Mouse (Mus musculus) G1E-ER4 (cell line): ENCODE measurements around the gene Slco4c1. TPM values are rescaled to one million over a fixed set of nuclear protein-coding genes. Genes with fewer than 3 reads are reported as not detected.

Source experiments
- GATA1 ChIP-seq: IDR thresholded peaks from one replicate; pipeline ENCODE4 v1.8.0; 2012; ENCODE audit warnings: low read length, inconsistent platforms
- polyA plus RNA-seq: library from polyadenylated mRNA; stranded (reverse); fragments of >175 nt; gene quantifications from 2 replicates; pipeline ENCODE4 v1.2.3, GENCODE M21; 2012

Slco4c1 gene
- polyA plus RNA-seq, 1 experiment = not detected

DNA sequence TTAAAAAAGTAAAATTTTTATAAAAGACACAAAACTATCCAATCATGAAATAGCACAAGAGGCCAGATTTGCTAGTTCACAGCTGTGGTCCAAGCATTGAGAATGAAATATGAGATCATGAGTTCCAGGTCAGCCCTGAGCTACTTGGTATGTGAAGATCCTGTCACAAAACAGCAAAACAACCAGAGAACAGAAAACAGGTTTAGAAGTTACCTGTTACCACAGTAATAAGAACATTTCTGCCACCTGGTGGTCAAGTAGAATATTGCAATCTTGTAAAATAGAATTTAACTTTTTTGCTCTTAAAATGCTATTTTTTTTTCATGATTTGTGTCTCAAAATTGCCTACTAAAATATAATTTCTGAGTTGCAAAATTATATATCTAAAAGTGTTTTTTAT, 70.4 kb downstream of the Slco4c1 start:
- no peak for TF ChIP-seq GATA1

DNA sequence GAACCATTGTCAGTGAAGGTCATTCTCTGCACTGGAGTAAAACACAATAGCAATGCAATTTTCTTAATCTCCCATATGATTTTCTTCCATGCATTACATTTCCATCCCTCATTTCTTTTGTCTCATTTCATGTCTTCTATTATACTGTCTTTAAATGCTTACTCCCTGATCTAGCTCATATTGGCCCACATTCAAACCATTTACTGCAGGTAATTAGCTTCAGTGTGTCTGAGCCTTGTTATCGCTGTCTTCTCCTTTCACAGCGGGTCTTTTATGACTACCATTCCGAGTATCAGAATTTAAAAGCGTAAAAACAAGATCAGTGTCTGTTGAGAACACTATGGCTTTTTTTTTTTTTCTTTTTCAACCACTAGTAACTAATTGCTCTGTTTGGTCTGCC, 77.3 kb downstream of the Slco4c1 start:
- TF ChIP-seq GATA1 = no peak

DNA sequence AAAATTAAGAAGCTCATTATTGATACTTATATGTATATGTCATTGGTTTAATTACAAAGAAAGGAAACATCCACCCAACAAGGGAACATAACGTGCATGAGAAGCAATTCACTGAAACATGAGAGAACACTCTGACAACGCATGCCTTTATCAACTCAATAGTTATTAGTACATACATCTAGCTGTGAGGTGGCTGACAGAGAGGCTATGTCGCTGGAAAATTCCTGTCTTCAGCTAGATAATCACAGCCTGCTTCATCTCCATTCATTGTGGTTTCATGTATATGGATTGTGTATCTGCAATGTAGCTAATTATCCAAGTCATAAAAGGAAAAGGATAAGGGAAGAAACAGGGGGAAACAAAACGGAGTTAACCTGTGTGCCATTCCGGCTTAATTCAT, 77.7 kb downstream of the Slco4c1 start:
- no peak for TF ChIP-seq GATA1

DNA sequence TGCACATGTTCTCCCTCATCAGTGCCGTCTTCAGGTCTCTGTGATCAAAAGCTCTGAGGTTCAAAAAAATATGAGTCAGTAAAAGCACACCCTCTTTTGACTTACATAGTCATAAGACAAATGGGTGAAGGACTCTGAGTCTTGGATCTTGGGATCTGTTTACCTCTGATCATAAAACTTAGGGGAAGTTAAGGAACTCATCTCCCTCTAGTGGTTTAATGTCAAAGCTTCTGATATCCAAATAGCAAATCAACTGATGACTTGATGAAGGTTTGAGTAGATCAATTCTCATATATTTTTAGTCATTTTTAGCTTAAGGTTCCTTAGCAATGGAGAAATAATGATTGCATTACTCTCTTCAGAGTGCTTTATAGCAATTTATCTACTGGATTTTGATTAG, 82.7 kb downstream of the Slco4c1 start:
- TF ChIP-seq GATA1 = no peak

DNA sequence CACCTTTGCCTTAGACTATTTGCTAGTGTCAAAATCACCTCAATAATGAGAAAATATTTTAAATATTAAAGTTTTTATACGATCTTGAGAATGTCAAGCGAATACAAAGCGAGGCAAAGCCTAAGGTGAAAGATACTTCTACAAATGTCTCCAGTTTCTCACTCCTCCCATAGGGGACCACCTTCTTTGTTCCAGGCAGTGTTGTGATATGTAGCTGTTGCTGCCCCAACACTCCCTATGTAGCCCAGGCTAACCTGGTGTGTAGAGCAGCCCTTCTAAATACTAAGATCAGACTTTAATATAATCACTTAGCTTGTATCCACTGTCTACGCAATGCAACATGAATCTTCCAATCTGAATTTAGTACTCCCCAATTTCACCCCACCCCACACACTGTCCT, 97.8 kb downstream of the Slco4c1 start:
- no peak for TF ChIP-seq GATA1

DNA sequence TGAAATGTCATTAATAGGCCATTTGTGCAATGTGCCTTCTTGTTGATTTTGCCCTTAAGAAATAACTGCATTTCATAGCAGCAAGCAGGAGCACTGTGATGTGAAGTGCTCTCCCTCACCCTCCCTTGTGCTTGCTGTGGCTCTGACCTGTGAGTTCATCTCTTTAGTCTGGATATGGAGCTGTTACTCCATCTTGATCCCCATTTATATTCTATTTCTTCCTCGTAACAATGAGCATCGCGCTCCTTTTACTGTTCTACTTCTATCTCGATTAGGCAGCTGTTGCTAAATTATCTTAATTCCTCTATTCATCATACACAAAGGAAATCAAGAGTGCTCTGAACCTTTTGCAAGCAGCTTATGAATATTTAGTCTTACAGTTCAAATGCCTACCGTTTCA, 98.3 kb downstream of the Slco4c1 start:
- no peak for TF ChIP-seq GATA1

DNA sequence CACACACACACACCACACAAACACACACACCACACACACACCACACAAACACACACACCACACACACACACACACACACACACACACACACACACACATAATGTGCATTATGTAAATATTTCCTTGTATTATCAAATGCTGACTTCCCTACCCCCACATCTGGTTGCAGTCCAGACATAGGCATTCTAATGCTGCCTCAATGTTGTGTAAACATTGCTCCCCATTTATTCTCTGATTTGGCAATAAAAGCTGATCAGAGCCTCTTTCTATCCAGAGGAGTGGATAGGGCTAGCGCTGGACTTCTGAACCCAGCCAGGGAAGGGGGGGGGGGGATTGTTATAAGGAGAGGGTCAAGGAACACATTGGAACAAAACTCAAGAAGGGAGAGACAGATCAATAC, 101.7 kb downstream of the Slco4c1 start:
- no peak for TF ChIP-seq GATA1

DNA sequence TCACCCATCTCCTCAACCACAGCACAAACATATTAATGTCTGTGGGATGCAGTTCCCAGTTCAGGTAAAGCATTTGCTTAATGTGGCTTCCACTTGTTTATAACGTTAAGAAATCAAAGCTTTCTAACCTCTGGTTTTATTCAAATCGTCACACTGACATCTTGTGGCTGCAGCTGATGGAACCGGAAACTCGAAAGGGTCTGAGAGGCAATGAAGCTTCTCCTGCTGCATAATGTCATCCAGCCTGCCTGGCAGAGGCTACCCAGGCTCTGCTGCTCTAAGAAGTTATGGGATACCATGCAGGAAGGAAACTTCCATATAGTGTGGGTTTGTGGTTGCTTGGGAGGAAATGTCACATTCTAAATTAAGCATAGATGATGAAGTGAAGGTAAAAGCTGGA, 103.7 kb downstream of the Slco4c1 start:
- TF ChIP-seq GATA1 = no peak

DNA sequence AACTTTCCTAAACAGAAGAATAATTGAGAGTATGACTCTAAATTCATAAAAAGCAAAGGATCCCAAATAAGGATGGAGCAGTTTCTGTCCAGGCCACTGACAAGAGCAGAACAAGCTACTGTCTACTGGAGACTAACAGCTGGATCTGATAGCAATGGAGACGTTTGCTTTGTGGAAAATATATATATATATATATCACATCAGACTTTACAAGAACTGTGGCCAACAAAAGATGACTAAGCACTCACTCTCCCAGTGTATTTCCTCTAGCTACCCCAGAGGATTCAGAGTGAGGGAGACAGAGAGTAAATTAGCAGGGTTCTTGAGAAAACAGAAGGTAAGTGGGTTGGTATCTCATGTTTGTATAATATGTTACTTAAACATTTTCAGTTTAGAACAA, 105.4 kb downstream of the Slco4c1 start:
- no peak for TF ChIP-seq GATA1
